Mouse (Mus musculus) cerebellum, adult 8-10 months (tissue): Measurements from ENCODE around the gene Olfr577.

Source experiments
- DNase-seq: peaks from one replicate; pipeline ENCODE4 v3.0.0; 2022

The Olfr577 gene

GRCm38 (mm10) chr7:102975843-102976242, at the start of gene Olfr577:
TSS of gene Olfr577 (minus strand) at chr7:102975943.
- no peak for DNase-seq

GRCm38 (mm10) chr7:102989224-102989623, 13.5 kb upstream of the Olfr577 start, which contains the start of gene Olfr578:
TSS of gene Olfr578 (minus strand) at chr7:102989324.
- DNase-seq, result no peak

DNA sequence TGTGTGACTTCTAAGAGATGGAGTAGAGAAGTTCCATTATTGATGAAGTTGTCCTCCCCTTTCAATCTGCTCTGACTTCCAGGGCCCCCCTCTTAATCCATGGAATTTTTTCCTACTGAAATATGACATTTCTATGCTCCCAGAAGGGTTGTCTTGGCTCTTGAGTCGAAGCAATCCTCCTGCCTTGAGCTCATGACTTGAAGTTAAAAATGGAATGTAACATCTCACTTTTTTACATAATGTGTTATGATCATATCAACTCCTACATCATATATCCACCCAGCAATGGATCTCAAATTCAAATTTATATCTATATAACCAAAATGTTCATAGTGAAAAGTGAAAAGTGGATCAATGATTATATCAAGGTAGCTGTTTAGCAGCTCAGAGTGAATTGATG, 1.3 kb downstream of the Olfr577 start:
- no peak for DNase-seq

DNA sequence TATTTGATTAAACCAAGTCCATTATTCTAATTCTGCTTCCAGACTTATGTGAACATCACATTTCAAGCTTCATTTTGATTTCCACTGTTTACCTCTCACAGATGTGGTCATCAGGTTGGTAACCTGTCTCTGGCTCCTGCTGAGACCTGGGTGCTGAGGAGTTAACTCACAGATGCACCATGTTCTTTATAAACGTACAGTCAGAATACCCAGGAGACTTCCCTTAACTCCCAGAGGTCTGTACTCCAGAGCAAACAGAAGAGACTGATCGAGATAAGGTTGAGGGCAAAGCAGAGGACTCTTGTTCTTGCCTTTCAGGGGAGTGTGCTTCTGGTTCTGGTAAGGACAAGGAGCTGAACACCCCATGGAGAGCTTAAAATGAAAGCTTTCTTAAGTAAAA, 13.4 kb downstream of the Olfr577 start, which contains the start of gene Olfr576:
Olfr576 (plus strand) TSS at position 301 of the 400 bp plus-strand sequence.
- no peak for DNase-seq

- no peak for DNase-seq
These were observed 17.1 kb downstream of the Olfr577 start, which contains the start of gene Olfr575 for GRCm38 (mm10) chr7:102958593-102958992. TSS of gene Olfr575 (minus strand) at chr7:102958775.

GRCm38 (mm10) chr7:102958137-102958536, 17.6 kb downstream of the Olfr577 start:
- no peak for DNase-seq

DNA sequence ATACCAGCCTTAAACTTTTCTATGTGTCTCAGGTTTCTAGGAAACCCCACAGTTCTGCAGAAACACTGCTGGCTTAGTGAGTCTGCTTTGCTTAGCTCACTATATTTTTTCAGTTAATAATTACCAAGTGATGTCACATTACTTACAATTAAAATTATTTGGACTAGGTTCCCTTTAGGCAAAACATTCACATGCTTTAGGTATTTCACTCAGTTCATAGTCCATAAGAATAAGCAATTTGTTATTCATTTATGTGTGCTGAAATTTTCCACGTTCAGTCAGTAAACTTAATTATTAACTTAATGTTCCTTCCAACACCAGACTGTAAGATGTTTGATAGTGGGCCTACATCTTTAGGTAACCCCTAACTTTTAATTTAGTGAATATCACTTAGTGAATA, 25.0 kb downstream of the Olfr577 start:
- no peak for DNase-seq

DNA sequence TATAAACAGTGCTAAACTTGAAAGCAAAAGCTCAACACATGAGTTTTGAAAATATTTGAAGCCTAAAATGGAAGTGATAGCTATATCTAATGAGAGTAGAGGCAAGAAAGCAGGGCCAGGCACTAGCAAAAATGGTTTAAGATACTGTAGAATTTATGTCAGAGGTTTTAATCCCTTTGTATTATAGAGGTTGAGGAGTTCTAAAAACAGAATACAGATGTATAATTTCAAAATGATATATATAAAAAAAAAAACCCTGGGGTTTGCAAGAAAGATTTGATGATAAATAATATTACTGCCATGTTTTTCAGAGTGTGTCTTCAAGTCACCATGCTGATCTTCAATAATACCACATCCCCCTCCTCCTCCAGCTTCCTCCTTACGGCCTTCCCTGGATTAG, 27.6 kb downstream of the Olfr577 start, which contains the start of gene Olfr574:
Olfr574 (plus strand) TSS at position 301 of the 400 bp plus-strand sequence.
- no peak for DNase-seq

DNA sequence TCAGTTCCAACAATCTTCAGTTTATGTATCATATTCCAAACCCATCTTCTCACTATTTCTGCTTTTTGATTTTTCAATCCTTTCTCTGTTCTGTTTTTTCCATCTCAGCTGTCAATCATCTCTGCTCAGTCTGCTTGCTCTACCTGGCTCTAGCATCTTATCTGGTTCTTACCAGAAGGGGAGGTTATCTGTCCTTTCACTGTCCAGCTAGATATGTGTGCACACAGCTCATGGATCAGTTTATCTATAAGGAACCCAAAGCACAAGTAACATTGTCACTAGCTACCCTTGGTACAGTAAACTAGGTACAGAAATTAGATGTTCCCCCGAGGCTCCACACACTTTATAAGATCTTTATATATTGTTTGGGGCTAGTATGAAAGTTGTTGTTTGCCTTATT, 32.3 kb downstream of the Olfr577 start:
- no peak for DNase-seq

- DNase-seq, result no peak
These were observed 33.3 kb downstream of the Olfr577 start, which contains the start of gene Olfr573-ps1 for GRCm38 (mm10) chr7:102942475-102942874. TSS of gene Olfr573-ps1 (minus strand) at chr7:102942575.

DNA sequence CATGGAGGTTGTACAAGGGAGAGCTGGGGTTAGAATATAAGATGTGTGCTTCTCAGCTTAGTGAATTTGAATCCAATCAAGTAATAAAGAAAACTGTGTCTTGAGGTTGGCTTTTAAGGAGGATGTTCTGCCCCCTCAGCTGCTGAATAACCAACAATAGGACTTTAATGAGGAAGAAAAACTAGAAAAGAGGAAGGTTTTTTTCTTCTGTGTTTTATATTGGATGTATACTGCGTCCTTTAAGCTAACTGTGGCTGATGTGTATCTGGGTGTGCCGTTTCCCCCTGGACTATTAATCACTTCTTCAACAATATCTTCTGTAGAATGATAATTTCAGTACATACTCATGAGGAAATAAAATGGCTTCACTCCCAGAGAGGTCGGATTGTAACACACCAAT, 48.6 kb downstream of the Olfr577 start:
- DNase-seq, result no peak

- DNase-seq, result no peak
These were observed 51.6 kb downstream of the Olfr577 start, which contains the start of gene Olfr572 for GRCm38 (mm10) chr7:102924109-102924508. TSS of gene Olfr572 (plus strand) at chr7:102924409.
